Mouse (Mus musculus) Patski (cell line): Measurements from ENCODE around the gene Slc38a3. TPM values are rescaled to one million over a fixed set of nuclear protein-coding genes. Genes with fewer than 3 reads are reported as not detected.

Experiments used
- ATAC-seq: fragments of 100-300 bp; one replicate; pipeline ENCODE4 v1.8.0; 2021
- CTCF ChIA-PET: fragments of 350-600 bp; sonication (Branson Sonifier 250); formaldehyde crosslinking; loops from one replicate; lab custom pipeline; 2022; ENCODE audit warnings: inconsistent platforms; lab: Charles Lee
- POLR2A ChIA-PET: fragments of 350-600 bp; sonication (Branson Sonifier 250); formaldehyde crosslinking; loops from one replicate; lab custom pipeline; 2022; ENCODE audit warnings: antibody characterized with exemption, inconsistent platforms; lab: Charles Lee
- DNase-seq: peaks from one replicate; pipeline ENCODE4 v3.0.0-alpha.2; 2011; ENCODE audit warnings: low read depth, low spot score
- H3K27me3 ChIP-seq: fragments of 371-371 bp; one replicate; pipeline ENCODE4 v1.5.1; 2021
- CTCF ChIP-seq: fragments of 100-300 bp; IDR thresholded peaks from one replicate; pipeline ENCODE4 v1.5.1; 2021
- in situ Hi-C: fragments of 300-500 bp; cut with MboI; formaldehyde crosslinking; loops from 3 replicates; pipeline ENCODE4 v1.11.1; 2018; ENCODE audit warnings: low pct_unique_long_range_greater_than_20kb, mixed read lengths
- polyA plus RNA-seq: library from polyadenylated mRNA; unstranded; gene quantifications from one replicate; pipeline ENCODE4 v1.2.3, GENCODE M21; 2021

The Slc38a3 gene
- polyA plus RNA-seq, 1 experiment from 2014 or later, result 0.13 TPM

DNA sequence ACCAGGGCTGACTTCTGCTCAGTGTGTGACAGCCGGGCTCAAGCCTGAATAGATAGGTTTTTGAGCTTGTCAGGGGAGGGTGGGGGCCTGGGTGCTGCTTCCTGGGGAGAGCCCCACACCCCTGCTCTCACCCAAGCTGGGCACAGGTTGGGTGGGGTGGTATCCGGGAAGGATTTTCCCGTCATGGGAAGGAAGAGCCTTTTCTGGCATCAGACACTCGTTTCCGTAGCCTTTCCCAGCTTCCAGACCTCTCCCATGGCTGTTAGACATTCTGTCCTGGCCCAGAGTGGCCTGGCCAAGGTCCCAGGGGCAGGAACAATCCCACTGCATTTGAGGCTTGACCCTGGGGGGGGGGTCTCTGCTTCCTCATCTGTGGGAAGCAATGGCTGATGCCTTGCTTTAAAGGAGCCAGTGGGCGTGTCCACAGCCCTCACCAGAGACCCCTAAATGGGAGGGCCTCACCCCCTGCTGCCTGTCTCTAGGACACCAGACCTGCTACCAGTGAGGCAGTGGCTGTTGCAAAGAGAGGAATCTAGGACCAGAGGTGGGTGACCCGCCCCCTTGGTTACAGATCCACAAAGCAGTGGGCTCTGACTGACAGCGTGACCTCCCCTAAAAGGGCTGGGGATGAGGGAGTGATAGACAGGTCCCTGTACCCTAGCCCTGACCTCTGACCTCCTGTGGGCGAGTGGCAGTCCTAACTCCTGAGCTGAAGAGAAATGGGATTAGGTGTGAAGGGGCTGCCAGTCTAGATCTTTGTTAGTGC is 27.7 kb upstream of the Slc38a3 start:
- ATAC-seq (no peak), DNase-seq (no peak)
- no peak for TF ChIP-seq CTCF
- ChIA-PET POLR2A (interaction anchor here (0.8 to 4.0 kb wide), 4 partner anchors 12 to 43 kb away, joined by 3 to 20 read pairs (median 4); no protein-coding TSS in a partner anchor), CTCF (interaction anchor here (1.0 to 1.4 kb wide), 5 partner anchors 11 to 52 kb away, joined by 3 to 4 read pairs (median 3); no protein-coding TSS in a partner anchor)
- in situ Hi-C loops, result no loop called here
- H3K27me3 ChIP-seq, result no peaks in the 10 kb centered on the region

GRCm38 (mm10) chr9:107696106-107696479 is 26.8 kb upstream of the Slc38a3 start:
- CTCF ChIA-PET, result interaction anchor here (1.0 to 1.4 kb wide), 4 partner anchors 12 to 51 kb away, joined by 3 to 4 read pairs (median 4); no protein-coding TSS in a partner anchor
- POLR2A ChIA-PET, result interaction anchor here (1.2 kb wide), 1 partner anchor 44 kb away, joined by 4 read pairs; no protein-coding TSS in a partner anchor
- no peaks in the 10 kb centered on the region for H3K27me3 ChIP-seq
- ATAC-seq (no peak), DNase-seq (no peak)
- TF ChIP-seq CTCF, result no peak
- in situ Hi-C loops, result no loop called here

DNA sequence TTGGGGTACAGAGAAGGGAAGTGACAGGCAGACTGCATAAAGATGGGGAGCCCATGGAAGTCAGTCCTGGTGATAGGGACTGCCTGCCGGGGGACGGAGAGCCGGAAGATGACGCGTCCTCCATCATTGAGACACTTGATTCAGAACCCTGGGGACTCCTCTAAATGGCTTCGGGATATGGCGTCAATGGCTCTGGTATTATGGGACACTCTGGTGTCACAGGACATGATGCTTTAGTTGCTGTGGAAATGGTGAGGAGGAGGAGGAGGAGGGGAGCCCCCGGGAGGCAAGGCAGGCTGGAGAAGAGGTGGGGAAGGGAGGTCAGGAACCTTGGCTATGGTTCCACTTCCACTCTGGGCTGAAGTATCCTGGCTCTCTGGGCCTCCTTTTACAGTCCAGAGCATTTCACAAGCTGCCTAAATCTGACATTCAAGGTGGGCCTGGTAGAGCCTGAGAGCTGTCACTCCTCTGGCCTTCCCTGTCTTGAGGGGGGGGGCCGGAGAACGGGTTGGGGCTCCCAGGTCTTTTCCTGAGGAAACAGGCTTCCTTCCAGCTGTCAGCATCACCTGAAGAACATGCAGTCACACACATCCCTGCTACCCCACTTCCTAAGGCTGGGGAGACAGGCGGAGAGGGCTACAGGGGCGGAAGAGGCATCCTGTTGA is 26.2 kb upstream of the Slc38a3 start:
- ATAC-seq (no peak), DNase-seq (no peak)
- ChIA-PET POLR2A (no interaction called here), CTCF (interaction anchor here (1.0 to 1.4 kb wide), 5 partner anchors 13 to 51 kb away, joined by 3 to 4 read pairs (median 3); no protein-coding TSS in a partner anchor)
- in situ Hi-C loops, result no loop called here
- no peaks in the 10 kb centered on the region for H3K27me3 ChIP-seq
- TF ChIP-seq CTCF, result no peak

DNA sequence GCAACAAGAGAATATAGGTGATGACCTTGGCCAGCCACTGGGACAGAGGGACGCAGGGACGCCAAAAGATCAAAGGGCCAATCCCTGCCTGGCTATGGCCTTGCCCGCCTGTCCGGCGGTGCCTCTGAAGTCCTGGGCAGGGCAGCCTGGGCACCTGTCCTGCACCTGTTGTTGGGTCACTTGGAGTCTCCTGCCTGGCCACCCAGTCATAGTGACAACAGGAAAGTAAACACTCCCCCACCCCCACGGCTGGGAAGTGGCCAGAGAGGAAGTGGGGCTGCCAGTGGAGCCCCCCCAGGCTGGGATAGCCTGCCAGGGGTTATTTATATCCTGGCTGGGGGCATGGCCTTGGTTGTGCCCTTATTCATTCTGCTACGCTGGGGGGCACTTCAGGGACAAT is 25.3 kb upstream of the Slc38a3 start:
- POLR2A ChIA-PET, result interaction anchor here (0.6 to 1.9 kb wide), 2 partner anchors 14 to 37 kb away, joined by 4 to 6 read pairs; no protein-coding TSS in a partner anchor
- TF ChIP-seq CTCF, result no peak
- H3K27me3 ChIP-seq, result no peaks in the 10 kb centered on the region
- in situ Hi-C loops, result no loop called here
- ATAC-seq (no peak), DNase-seq (no peak)
- CTCF ChIA-PET, result interaction anchor here (1.0 to 1.4 kb wide), 2 partner anchors 49 to 64 kb away, joined by 3 read pairs; no protein-coding TSS in a partner anchor

GRCm38 (mm10) chr9:107693433-107693987 is 24.2 kb upstream of the Slc38a3 start:
- no peaks in the 10 kb centered on the region for H3K27me3 ChIP-seq
- no peak for TF ChIP-seq CTCF
- ChIA-PET CTCF (interaction anchor here (1.0 to 3.2 kb wide), 5 partner anchors 10 to 65 kb away, joined by 3 to 14 read pairs (median 4); partner anchors contain the start of gene Sema3f), POLR2A (interaction anchor here (0.9 to 1.9 kb wide), 2 partner anchors 15 to 21 kb away, joined by 5 to 6 read pairs; no protein-coding TSS in a partner anchor)
- ATAC-seq, result no peak
- DNase-seq, result no peak
- in situ Hi-C loops, result no loop called here

DNA sequence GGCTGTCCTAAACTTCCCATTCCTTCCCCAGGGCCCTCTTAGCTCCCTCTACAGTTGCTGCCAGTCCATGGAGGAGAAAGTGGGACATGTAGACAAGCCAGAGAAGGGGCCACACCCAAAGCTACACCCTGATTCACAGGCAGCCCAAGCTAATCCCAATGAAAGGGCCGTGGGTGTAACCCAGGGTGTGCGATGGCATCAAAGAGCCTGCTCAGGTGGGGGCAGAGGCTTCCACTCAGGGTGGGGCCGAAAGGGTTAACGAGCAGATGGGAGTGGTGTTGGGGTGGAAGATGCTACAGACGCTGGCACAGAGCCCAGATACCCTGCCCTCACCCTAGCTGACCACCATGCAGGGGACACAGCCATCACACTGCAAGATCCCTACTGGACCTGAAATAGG is 23.5 kb upstream of the Slc38a3 start:
- ChIA-PET CTCF (interaction anchor here (1.2 to 3.2 kb wide), 5 partner anchors 11 to 45 kb away, joined by 3 to 14 read pairs (median 4); partner anchors contain the start of gene Sema3f), POLR2A (interaction anchor here (0.9 to 1.9 kb wide), 2 partner anchors 16 to 22 kb away, joined by 5 to 6 read pairs; no protein-coding TSS in a partner anchor)
- DNase-seq, result no peak
- in situ Hi-C loops, result no loop called here
- no peak for TF ChIP-seq CTCF
- no peaks in the 10 kb centered on the region for H3K27me3 ChIP-seq
- no peak for ATAC-seq

GRCm38 (mm10) chr9:107690391-107690790 is 21.1 kb upstream of the Slc38a3 start:
- ChIA-PET CTCF (interaction anchor here (1.3 to 3.5 kb wide), 2 partner anchors 46 to 48 kb away, joined by 4 to 18 read pairs; no protein-coding TSS in a partner anchor), POLR2A (no interaction called here)
- no peak for DNase-seq
- no peak for TF ChIP-seq CTCF
- no peak for ATAC-seq
- no peaks in the 10 kb centered on the region for H3K27me3 ChIP-seq
- in situ Hi-C loops, result no loop called here

- CTCF ChIA-PET, result interaction anchor here (3.5 kb wide), 1 partner anchor 49 kb away, joined by 18 read pairs; no protein-coding TSS in a partner anchor
Measured at GRCm38 (mm10) chr9:107688939-107689338, 19.6 kb upstream of the Slc38a3 start.

GRCm38 (mm10) chr9:107688415-107688814 is 19.1 kb upstream of the Slc38a3 start:
- H3K27me3 ChIP-seq, result no peaks in the 10 kb centered on the region
- CTCF ChIA-PET, result interaction anchor here (0.7 to 3.5 kb wide), 2 partner anchors 20 to 50 kb away, joined by 3 to 18 read pairs; no protein-coding TSS in a partner anchor
- no peak for TF ChIP-seq CTCF
- no peak for DNase-seq
- POLR2A ChIA-PET, result no interaction called here
- in situ Hi-C loops, result loop anchor here (5.0 kb wide), 1 partner anchor 49 kb away; no protein-coding TSS in a partner anchor
- ATAC-seq, result no peak

More at GRCm38 (mm10) chr9:107688939-107689338, 19.6 kb upstream of the Slc38a3 start:
- in situ Hi-C loops, result loop anchor here (5.0 kb wide), 1 partner anchor 48 kb away; no protein-coding TSS in a partner anchor
- DNase-seq, result no peak
- no peaks in the 10 kb centered on the region for H3K27me3 ChIP-seq
- TF ChIP-seq CTCF, result no peak
- POLR2A ChIA-PET, result no interaction called here
- no peak for ATAC-seq
